ENCODE assay signal across 8 mouse cellular contexts in the genomic region with DNA sequence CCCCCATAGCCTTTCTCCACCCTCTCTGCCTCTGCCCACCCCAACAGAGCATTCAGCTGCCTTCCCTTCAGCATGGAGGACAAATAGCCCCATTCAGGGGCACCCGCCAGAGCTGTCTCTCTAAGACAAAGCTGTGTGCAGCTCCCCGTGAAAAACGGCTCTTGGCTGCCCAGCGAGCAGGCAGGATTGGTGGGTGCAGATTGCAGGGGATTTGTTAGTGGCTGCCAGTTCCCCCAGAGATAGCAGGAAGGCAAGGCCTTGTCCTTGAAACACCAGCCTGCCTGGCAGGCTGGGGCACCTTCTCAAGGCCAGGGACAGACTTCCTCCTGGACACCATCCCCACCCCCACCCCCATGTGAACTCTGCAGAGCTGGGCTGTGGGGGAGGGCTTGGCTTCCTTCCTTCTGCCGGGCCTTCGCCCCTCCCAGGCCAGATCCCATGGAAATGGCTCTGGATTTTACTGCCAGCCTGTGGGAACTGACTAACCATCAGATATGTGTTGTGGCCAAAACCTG.
DNase-seq lines count a peak whose midpoint lies in the region; ATAC-seq and TF ChIP-seq lines count a peak whose summit lies in the region.

No protein-coding gene starts in this region.

- H3K27me3 ChIP-seq in heart, embryonic 11.5 days (ENCODE audit: control insufficient read depth, insufficient read depth, low read length), result no peaks in the 10 kb centered on the region
- no peaks in the 10 kb centered on the region for H3K27me3 ChIP-seq in kidney, embryonic 14.5 days (ENCODE audit: control insufficient read depth, insufficient read depth, low read length)
- H3K27me3 ChIP-seq in lung, postnatal 0 days (replicated peaks; ENCODE audit: insufficient read depth, low read length), result no peaks in the 10 kb centered on the region

- no peak overlapping the region for H3K4me3 ChIP-seq in heart, embryonic 11.5 days (ENCODE audit: low read depth, low read length)
- no peak overlapping the region for H3K4me3 ChIP-seq in kidney, embryonic 14.5 days (ENCODE audit: low read length)
- H3K4me3 ChIP-seq in lung, postnatal 0 days (ENCODE audit: low read depth, low read length), result no peak overlapping the region

- H3K27ac ChIP-seq in heart, embryonic 11.5 days (ENCODE audit: low read depth, low read length), result peak overlapping the region; percentile 92
- peak overlapping the region; percentile 87 for H3K27ac ChIP-seq in kidney, embryonic 14.5 days (ENCODE audit: low read depth, low read length)
- H3K27ac ChIP-seq in lung, postnatal 0 days (ENCODE audit: low read length), result peak overlapping the region; percentile 69

- peaks cover 59% of the 10 kb centered on the region for H3K4me1 ChIP-seq in heart, embryonic 11.5 days (ENCODE audit: control insufficient read depth, insufficient read depth, low read length)
- peaks cover 54% of the 10 kb centered on the region for H3K4me1 ChIP-seq in kidney, embryonic 14.5 days (ENCODE audit: control insufficient read depth, insufficient read depth, low read length)
- H3K4me1 ChIP-seq in lung, postnatal 0 days (ENCODE audit: insufficient read depth, low read depth, low read length), result peaks cover 17% of the 10 kb centered on the region

- peak overlapping the region; percentile 54 for H3K9ac ChIP-seq in heart, embryonic 11.5 days (ENCODE audit: low read depth, low read length)
- peak overlapping the region; percentile 51 for H3K9ac ChIP-seq in kidney, embryonic 14.5 days (ENCODE audit: low read depth, low read length)
- H3K9ac ChIP-seq in lung, postnatal 0 days (replicated peaks; ENCODE audit: low read depth), result 0 out of 2 replicates have a peak overlapping the region, but pooled peaks have one; percentile 8

- peak overlapping the region; percentile 34 for H3K4me2 ChIP-seq in heart, embryonic 11.5 days
- peak overlapping the region; percentile 27 for H3K4me2 ChIP-seq in kidney, embryonic 14.5 days (replicated peaks; ENCODE audit: low read depth, low read length)
- no peak overlapping the region for H3K4me2 ChIP-seq in lung, postnatal 0 days (replicated peaks; ENCODE audit: low read depth, low read length)

- ATAC-seq in heart, embryonic 11.5 days (replicated peaks; ENCODE audit: insufficient number of reproducible peaks, low FRiP score, low TSS enrichment), result peak; percentile 29
- peak; percentile 47 for ATAC-seq in kidney, embryonic 14.5 days (ENCODE audit: low FRiP score, low TSS enrichment)
- peak; percentile 82 for ATAC-seq in lung, postnatal 0 days

- intact Hi-C loops in left cerebral cortex, postnatal 14 days (cut with DNase I), result no loop called here

- no peak for TF ChIP-seq CTCF in lung, postnatal 0 days (IDR thresholded peaks at IDR 0.05)

- no peaks in the 10 kb centered on the region for H3K9me3 ChIP-seq in heart, embryonic 11.5 days (replicated peaks; ENCODE audit: control insufficient read depth, low read length)
- H3K9me3 ChIP-seq in kidney, embryonic 14.5 days (ENCODE audit: control insufficient read depth, low read length), result no peaks in the 10 kb centered on the region
- no peaks in the 10 kb centered on the region for H3K9me3 ChIP-seq in lung, postnatal 0 days (ENCODE audit: low read length)

- DNase-seq in left cerebral cortex, postnatal 14 days (ENCODE audit: low spot score in 2 of 2), result peak; percentile 41 to 54
- no peak for DNase-seq in left cerebral cortex, adult 8-10 months (ENCODE audit: low spot score in 2 of 2)
- DNase-seq in cerebellum, postnatal 4 days (ENCODE audit: low spot score in 2 of 2), result peak; percentile 37 to 57
- peak; percentile 57 for DNase-seq in lung, postnatal 0 days (ENCODE audit: low spot score)
- peak; percentile 67 for DNase-seq in retina, embryonic 14.5 days (ENCODE audit: low spot score)
- no peak for DNase-seq in gastrocnemius, adult 18-20 months (ENCODE audit: low spot score)

- peaks cover 3% of the 10 kb centered on the region; the same call in 1 of the 2 replicates for H3K36me3 ChIP-seq in heart, embryonic 11.5 days (ENCODE audit: control insufficient read depth, insufficient read depth, low read length)
- peaks cover 36% of the 10 kb centered on the region for H3K36me3 ChIP-seq in kidney, embryonic 14.5 days (ENCODE audit: control insufficient read depth, insufficient read depth, low read length)
- peaks cover 12% of the 10 kb centered on the region; the same call in 1 of the 2 replicates for H3K36me3 ChIP-seq in lung, postnatal 0 days (ENCODE audit: insufficient read depth, low read length)

- TF ChIP-seq EP300 in lung, postnatal 0 days (IDR thresholded peaks at IDR 0.05), result peak; percentile 53; the same call in 1 of the 2 replicates

- WGBS in heart, embryonic 11.5 days (ENCODE audit: insufficient replicate concordance), result 12% methylated on average over 6 of the region's 6 CpGs
- WGBS in kidney, embryonic 14.5 days, result 1% methylated on average over 6 of the region's 6 CpGs
- 13% methylated on average over 5 of the region's 6 CpGs for WGBS in lung, postnatal 0 days

Comparison
In these comparisons a context has a peak if more than half of its experiments do, and no peak if none do; other contexts are left out.
1. DNase-seq: peak in left cerebral cortex, postnatal 14 days (2 of 2), cerebellum, postnatal 4 days (2 of 2), lung, postnatal 0 days (single experiment) and retina, embryonic 14.5 days (single experiment); none in left cerebral cortex, adult 8-10 months (0 of 2) and gastrocnemius, adult 18-20 months (single experiment).
2. ATAC-seq: peak in every context shown above with its lines; median percentile 82 in lung, postnatal 0 days; 47 in kidney, embryonic 14.5 days; 29 in heart, embryonic 11.5 days.
3. Peak in every context shown above with its lines, with median percentiles within 50 percentile points of each other: H3K27ac ChIP-seq and H3K9ac ChIP-seq.